Mouse (Mus musculus): ENCODE measurements around the gene Stra8.

Stra8 gene

GRCm38 (mm10) chr6:34919956-34920355 is at the start of gene Stra8:
Gene Stra8, plus strand, starts transcription at chr6:34920163.
- no peak for DNase-seq

DNA sequence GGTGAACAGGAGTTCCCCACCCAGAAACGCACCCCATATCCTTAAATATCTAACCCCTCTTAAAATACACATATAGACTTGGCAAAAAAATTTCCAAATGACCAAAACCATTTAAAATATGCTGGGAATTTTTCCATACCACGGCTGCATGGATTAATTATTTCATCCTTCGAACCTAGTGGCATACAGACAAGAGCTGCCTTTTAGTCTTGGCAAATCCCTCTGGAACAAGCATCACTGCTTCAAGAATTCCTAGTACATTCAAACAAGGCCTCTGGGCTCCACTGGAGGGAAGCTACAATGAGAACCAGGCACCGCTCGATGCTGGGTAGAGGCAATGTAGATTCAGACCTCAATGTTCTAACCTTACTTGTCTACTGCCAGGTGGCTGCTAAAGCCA is 49.2 kb upstream of the Stra8 start:
- DNase-seq, result no peak

DNA sequence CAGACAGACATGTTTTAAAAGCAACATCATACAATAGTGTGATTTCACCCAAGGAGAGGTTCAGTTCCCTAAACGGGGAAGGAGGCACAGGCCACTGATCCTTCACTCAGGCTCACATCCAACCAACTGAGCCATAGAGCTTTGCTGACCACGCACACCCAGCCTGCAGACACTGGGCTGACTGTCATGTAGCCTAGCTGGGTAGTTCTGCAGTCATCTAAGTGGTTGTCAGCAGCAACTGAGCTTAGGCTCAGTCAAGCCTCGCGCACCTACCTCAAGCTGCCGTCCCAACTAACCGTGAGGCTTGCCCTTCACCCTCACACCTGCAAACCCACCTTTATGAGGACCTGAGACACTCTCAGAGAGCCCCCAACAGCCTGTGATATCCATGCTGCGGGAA is 48.0 kb upstream of the Stra8 start:
- DNase-seq, result no peak

- no peak for DNase-seq
Observed at GRCm38 (mm10) chr6:34872871-34873270, 47.1 kb upstream of the Stra8 start.

DNA sequence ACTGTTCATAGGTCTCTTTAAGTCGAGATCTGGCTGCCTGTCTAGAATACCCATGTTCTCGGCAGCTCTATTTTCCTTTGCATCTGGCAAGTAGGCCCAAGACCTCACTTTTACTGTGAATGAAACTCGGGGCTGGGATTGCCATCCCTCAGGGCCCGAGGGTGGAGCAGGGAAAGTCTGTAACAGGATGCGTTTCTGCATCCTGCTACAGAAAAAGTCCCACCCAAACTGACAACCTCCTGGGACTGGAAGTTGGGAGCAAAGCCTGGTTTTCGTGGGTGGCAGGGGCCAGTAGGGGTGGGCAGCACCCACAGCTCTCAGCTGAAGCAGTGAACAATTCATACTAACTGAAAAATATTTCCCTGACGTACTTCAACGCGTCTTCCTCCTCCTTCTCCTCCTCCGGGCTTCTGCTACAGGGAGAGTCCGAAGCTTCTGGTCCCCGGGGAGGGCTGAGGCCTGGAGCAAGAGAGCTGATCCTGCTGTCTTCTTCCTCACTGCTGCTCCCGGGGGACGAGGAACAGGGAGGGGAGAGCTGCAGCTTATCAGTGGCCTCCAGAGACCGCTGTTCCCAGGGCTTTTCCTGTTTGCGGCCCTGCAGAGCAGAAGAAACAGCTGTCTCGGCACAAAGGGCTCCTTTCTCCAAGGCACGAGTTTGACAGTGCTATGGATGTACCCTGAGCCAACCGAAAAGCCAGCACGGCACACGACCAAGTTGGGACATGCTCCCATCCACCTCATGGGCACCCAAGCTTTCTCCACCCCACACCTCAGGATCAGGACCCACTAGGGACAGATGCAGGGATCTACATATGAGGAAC is 45.7 kb upstream of the Stra8 start:
- DNase-seq, result peak; percentile 84

GRCm38 (mm10) chr6:34875268-34875761 is 44.6 kb upstream of the Stra8 start:
- DNase-seq, result no peak

DNA sequence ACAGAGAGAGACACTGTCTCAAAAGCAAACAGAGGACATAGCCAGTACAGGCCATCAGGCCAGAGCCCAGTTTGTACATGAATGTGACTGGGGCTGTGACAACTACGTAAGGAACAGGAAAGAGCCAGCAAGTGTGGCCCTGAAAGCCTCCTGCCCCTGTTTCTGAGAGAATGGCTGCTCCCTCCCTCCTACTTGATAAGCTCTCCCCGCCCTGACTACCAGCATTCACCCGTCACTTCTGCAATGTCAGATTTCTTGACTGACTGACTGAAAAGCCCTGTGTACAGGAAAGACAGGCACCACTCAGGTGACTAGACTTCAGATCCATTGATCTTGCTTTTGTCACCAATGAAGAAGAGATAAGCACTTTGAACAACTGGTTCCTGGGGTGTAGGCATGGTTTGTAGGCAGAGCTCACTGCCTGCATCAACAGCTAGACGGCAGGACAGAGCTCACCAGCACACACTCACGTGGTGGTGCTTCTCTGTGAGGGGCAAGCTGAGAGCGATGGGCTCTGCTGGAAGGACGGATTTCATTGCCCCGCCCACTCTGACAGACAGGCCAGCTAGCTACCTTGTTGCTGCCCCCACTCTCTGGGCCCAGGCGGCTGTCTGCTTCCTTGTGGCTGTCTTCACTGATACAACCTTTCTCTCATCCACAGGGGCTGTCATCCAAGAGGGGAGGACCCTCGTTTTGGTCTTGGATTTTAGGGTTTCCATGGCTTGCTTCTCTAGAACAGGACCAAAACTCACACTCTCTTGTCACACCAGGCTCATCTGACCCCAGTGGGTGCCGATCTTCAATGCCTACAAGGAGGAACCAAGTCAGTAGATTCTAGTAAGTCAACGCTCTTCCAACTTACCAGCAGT is 43.8 kb upstream of the Stra8 start:
- peak; percentile 49 for DNase-seq

DNA sequence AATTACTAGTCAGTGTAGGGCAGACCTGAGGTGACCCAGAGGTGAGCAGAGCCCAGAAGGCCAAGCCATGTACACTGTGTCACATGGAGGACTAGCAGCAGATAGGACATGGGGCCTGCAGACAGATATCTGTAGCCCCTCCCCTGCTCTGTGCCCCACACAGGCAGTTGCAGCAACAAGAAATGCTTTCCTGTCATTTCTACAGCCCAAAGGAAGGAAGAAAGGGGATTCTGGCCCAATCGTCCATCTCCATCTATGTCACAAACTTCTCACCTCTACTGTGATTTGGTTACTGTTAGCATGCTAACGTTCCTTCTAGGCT is 43.2 kb upstream of the Stra8 start:
- no peak for DNase-seq

GRCm38 (mm10) chr6:34877509-34878321 is 42.2 kb upstream of the Stra8 start, which contains the start of gene Cyren:
Gene Cyren, minus strand, starts transcription at chr6:34878060.
- DNase-seq, result peak; percentile 96

- no peak for DNase-seq
Observed at GRCm38 (mm10) chr6:34879101-34879740, 40.7 kb upstream of the Stra8 start.

GRCm38 (mm10) chr6:34879911-34880475 is 40.0 kb upstream of the Stra8 start:
- peak; percentile 70 for DNase-seq

GRCm38 (mm10) chr6:34884724-34885123 is 35.2 kb upstream of the Stra8 start:
- no peak for DNase-seq

DNA sequence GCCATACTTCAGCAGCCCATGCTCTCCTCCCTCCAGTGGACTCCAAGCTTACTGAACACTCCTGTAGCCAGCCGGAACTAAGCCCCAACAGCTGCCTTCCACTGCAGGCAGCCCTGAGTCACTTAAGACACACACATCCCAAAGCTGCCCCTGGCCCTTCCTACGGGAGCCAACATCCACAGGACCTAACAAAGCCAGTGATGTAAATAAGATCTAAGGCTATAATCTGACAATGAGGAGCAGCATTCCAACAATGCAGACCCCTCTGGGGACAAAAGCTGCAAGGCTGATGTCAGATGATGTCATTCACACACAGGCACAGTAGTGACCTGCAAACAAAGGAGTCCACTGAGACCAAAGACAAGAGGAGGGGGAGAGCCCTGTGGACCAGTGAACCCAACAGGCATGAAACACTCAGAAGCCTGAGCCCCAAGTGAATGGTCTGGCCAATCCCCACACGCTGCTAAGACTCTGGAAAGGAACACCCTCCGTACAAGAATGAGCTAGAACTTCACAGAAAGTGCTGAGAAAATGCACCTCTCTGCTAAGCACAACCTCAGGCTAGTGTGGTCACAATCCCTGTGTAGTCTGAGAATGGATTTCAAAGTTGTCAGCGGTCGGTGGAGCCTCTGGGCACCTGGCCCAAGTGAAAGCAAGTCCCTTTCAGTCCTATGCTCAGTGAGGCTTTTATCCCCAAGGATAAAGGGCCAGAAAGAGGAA is 32.7 kb upstream of the Stra8 start:
- DNase-seq, result no peak

DNA sequence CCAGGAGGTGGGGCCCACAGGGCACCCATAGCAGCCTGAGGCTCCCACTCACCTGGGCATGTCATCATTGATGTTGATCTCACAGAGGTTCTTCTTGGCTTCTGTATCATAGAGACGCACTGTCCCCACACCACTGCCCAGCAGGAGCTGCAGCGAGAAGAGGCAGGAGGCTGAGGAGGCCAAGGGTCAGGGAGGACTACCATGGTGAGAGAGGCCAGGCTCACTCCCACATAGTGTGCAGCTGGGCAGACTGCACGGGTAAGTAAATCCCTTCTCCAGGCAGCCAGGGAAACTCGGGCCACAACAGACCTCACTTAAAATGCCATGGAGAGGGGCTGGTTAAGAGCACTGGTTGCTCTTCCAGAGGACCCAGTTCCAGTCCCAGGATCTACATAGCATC is 30.8 kb upstream of the Stra8 start:
- no peak for DNase-seq

- no peak for DNase-seq
Observed at GRCm38 (mm10) chr6:34895569-34895968, 24.4 kb upstream of the Stra8 start.

- DNase-seq, result no peak
Observed at GRCm38 (mm10) chr6:34896168-34896780, 23.7 kb upstream of the Stra8 start.

DNA sequence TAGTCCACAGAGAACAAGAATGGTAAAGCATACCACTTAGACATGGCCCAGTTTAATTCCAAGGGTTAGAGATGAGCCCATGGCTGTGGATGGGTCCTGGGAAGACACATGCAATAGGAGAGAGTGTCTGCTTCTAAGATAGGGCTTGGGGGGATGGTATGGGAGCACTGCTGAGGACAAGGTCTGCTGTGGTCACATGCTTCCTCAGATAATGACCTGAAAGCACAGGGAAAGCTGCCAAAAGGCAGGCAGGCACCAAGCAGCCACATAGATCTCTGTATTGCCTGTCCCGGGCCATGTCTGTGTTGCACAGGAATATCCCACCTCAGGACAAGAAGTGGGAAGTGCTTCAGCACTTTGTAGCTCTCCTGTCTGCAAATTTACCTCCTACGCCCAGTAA is 20.8 kb upstream of the Stra8 start:
- DNase-seq, result no peak

- DNase-seq, result no peak
Observed at GRCm38 (mm10) chr6:34900990-34901389, 19.0 kb upstream of the Stra8 start.

- DNase-seq, result no peak
Observed at GRCm38 (mm10) chr6:34901911-34902444, 18.0 kb upstream of the Stra8 start.

DNA sequence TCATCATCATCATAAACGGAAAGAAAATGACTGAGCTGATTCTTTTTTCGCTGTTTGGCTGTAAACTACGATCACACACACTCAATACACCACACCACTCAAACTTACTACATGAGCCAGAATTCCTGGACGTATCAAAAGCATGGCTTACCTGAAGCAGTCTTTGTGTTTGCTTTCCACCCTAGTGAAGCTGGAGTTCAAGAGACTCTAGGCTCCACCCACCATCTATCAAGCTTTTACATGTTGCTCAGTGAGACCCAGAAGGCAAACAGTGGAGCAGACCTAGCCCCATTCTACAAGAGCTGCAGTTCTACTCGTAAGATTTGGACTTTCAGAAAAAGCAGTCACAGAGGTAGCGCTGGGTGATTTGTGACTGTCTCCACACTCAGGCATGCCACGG is 17.4 kb upstream of the Stra8 start:
- peak; percentile 54 for DNase-seq

DNA sequence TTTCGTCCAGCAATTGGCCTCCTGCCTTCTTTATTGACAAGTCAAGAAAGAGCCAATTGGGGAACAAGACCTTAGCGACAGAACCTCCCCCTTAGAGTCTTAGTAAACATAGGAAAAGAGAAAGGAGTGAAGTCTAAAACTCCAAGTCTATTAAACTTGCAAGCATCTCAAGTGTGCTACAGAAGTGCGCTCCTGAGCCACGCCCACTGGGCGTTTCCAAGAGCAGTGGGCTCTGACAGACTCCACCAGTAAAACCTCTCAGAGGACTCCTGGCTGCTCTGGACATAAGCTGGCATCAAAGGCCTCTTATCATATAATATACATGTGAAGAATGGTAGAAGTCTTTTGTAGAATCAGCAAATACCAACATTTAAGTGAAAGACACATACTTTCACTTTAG is 16.5 kb upstream of the Stra8 start:
- DNase-seq, result peak; percentile 79
